Mouse (Mus musculus) urinary bladder, postnatal 25 days (tissue): ENCODE data around the gene Dapk2.

Source experiments
- DNase-seq: peaks from one replicate; pipeline ENCODE4 v3.0.0; 2022; ENCODE audit warnings: low spot score

The Dapk2 gene

DNA sequence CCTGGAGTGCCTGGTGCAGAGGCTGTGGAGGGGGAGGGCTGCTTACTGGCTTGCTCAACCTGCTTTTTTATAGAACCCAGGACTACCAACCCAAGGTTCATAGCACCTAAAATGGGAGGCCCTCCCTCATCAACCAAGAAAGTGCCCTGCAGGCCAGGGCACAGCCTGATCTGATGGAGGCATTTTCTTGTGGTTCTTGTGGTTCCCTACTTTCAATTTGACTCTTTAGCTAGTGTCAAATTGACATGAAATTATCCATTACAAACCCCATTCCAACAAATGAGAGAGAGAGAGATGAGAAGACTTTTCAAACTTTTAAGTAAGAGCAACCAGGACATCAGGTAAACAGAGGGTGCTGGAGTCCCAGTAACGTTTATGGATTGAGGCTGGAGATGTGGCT lies 15.8 kb upstream of the Dapk2 start:
- no peak for DNase-seq

DNA sequence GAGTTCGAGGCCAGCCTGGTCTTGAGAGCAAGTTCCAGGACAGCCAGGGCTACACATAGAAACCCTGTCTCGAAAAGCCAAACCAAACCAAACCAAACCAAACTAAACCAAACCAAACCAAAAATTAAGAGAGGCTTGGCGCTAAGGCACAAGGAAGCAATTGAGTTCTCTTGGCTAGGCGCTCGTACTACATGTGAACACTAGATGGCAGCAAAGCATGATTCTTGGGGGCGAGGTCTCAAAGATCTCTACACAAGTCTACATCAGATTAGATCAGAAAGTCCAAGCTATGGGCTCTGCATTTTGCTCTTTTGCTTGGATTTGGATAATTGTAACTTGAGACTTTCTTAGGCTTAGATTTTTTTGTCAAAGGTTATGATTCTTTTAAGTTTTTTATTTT lies 13.8 kb upstream of the Dapk2 start:
- peak; percentile 61 for DNase-seq

GRCm38 (mm10) chr9:66146141-66146540 lies 11.9 kb upstream of the Dapk2 start:
- DNase-seq: no peak

GRCm38 (mm10) chr9:66152011-66152410 lies 6.0 kb upstream of the Dapk2 start:
- DNase-seq: no peak

- DNase-seq: no peak
Observed at GRCm38 (mm10) chr9:66153594-66153993, 4.4 kb upstream of the Dapk2 start.

DNA sequence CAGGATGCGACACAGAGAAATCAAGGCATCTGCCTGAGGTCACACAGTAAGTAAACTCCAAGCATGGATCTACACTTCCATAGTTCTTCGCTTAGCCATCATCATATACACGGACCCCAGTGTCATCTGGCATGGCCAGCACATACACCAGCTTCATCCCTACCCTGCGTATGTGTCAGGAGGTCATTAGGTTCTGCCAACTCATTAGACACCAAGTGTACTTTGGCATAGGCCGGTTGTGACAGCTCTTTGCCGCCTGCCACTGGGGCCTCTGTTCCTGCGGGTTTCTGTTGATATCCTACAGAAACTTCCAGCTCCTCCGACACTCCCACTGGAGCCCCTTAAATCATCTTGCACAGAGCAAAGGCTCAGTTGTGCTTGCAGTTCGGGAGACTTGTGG lies 4.0 kb upstream of the Dapk2 start:
- no peak for DNase-seq

DNA sequence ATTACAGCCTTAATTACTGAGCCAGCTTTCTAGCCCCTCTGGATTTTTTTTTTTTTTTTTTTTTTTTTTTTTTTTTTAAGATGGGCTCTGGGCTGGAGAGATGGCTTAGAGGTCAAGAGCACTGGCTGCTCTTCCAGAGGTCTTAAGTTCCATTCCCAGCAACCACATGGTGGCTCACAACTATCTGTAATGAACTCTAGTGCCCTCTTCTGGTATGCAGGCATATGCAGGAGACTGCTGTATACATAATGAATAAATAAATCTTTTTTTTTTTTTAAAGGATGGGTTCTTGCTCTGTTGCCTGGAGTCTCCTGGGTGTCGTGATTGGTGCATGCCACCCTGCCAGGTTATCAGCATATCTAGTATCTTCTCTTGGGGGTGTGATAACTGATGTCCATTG lies 2.5 kb upstream of the Dapk2 start:
- DNase-seq: no peak

GRCm38 (mm10) chr9:66158885-66159430 lies 935 bp downstream of the Dapk2 start:
- no peak for DNase-seq

- DNase-seq: no peak
Observed at GRCm38 (mm10) chr9:66160155-66160554, 2.1 kb downstream of the Dapk2 start.

DNA sequence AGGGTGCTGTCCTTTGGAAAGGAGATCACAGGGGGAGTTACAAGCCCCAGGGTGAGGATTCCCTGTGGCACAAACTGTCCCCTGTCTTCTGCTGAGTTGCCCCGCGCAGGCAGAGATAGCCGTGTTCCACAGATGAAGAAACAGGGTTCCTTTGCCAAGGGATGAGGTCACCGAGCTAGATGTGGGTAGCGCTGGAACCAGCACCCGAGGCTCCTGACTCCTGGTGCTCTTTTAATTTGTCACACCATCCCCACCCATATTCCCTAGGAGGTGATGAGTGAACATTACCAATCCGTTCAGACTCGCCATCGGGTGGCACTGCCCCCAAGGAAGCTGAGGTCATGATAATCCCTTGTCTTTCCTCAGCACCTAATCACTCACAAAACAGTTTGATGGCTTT lies 5.0 kb downstream of the Dapk2 start:
- DNase-seq: no peak

DNA sequence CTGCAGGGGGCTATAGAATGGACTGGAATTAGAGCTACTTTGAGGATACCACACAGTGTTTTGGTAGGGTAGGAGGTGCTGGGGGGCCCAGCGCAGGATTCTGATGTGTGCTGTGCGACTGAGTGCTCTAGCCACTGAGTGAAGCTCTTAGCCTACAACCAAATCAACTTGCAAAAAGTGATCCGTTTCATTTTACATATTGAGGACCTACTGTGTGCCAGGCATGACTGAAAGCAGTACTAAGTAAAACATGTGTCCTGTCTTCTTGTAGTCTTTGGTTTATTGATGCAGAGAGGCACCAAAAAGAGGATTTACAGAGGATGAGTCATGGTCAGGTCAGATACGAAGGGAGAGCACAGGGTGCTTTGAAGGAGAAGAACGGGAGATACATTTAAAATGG lies 9.2 kb downstream of the Dapk2 start:
- no peak for DNase-seq

- DNase-seq: no peak
Observed at GRCm38 (mm10) chr9:66168233-66168632, 10.2 kb downstream of the Dapk2 start.

DNA sequence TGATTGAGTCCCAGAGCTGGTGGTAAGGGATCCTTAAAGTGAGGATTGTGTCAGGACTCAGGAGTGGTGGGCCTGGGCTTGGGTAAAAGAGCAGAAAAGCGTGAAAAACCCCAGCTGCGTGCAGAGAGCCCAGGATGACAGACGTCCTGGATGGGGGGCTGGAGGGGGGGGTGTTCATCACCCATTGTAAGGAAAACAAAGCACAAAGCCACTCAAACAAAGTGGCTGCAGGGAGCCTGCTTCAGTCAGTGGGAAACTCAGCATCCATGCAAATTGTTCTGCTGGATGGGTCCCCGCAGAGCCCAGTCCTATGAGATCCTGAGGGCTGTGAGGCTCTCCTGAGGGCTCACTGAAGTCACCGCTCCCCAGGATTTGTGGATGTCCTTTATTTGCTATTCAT lies 12.5 kb downstream of the Dapk2 start:
- no peak for DNase-seq

- DNase-seq: no peak
Observed at GRCm38 (mm10) chr9:66171275-66171921, 13.4 kb downstream of the Dapk2 start.

DNA sequence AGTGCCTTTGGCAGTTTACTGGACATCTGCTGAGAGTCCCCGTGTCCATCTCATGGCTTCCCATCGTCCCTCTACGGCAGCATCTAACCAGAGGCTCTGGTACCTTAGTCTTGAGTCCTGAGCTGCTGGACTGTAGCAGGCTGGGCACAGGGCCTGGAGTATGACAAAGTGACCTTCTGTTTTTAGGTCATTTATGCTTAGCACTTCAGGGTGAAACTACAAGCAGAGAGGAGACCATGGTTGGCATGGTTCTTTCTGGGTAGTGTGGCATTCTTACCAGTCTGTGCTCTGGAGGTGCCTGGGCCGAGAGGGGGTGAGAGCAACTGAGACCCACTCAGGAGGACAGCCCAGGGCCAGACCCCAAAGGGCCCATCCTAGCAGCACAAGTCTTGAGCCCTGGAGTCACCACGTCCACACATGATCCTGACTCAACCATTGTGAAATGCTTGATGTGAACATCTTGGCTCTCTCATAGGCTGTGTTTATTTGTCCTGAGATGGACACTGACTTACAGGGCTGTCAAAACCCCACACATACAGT lies 15.4 kb downstream of the Dapk2 start:
- DNase-seq: no peak

DNA sequence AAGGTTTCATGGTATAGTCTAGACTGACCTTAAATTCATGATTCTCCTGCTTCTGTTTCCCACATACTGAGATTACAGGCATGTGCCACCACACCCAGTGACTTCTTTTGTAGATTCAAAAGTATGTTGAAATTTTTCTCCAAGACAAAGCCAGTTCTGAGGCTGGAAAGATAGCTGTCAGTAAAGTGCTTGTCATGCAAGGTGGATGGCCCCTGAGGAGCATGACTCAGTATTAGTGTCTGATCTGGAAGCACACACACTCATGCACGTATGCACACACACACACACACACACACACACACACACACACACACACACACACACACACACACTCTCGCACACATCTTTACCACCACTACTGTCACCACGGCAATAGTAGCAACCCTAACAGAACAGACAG lies 17.0 kb downstream of the Dapk2 start:
- DNase-seq: no peak

GRCm38 (mm10) chr9:66177975-66178374 lies 20.0 kb downstream of the Dapk2 start:
- no peak for DNase-seq

DNA sequence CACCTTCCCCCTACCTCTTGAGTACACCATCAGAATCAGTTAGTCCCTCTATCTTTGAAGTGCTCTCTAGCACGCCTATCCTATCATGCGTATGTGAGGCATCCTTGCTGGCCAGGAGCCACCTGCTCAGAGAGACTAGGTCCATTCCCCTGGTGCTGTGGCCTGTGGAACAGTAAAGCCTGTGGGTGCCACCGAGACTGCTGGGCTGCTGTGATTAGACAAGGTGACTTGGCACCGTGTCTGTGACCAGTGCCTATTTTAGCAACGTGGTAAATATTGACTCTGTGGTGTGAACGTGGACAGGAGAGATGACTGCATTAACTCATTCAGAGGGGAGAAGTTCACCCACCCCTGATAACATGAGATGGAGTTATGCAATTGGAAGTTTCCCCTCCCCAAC lies 21.8 kb downstream of the Dapk2 start:
- no peak for DNase-seq

GRCm38 (mm10) chr9:66181126-66181825 lies 23.3 kb downstream of the Dapk2 start:
- DNase-seq: no peak

- DNase-seq: no peak
Observed at GRCm38 (mm10) chr9:66181826-66182678, 24.0 kb downstream of the Dapk2 start.

DNA sequence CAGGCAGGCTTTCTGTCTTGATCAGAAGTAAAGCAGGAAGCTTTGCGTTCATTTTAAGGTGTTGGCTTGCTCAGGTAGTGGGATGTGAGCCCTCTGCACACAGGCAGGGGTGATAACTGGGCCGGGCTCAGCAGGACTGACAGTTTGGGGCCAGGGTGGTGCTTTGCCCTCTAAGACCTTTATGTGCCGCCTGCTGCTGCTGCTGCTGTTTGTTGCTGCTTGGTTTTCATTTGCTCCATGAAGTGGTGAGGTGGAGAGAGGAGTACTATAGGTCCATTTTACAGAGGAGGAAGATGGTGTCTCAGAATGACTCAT lies 24.6 kb downstream of the Dapk2 start:
- no peak for DNase-seq

DNA sequence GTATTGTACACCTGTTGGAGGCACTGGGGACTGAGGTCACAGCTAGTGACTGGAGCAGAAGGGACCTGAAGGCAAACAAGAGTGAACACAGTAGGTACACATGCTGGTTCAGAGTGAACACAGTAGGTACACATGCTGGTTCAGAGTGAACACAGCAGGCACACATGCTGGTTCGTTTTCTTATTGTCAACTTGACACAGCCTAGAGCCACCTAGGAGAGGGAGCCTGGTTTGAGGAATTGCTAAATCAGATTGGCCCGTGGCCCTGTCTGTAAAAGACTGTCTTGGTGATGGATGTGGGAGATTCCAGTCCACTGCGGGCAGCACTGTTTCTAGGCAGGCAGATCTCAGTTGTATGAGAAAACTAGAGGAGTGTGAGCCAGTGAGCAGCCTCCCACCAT lies 25.0 kb downstream of the Dapk2 start:
- DNase-seq: no peak

DNA sequence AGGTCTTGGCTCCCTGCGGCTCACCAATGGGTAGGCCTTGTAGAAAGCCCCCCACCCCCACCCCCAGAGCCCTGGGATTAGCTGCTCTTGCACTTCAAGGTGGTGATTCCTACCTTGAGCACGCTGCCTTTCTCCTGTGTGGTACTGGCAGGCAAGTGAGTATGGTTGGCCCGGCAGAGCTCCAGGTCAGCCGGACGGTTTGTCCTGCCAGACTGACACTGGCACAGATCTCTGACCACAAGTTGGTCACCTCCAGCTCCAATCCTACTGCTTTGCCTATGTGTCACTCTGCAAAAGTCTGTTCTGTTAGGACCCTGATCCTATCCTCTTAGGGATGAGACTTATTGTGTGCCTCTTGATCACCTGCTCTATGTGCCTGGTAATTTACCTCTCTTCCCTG lies 26.5 kb downstream of the Dapk2 start:
- DNase-seq: no peak
